Mouse (Mus musculus) layer of hippocampus, adult 2 months (tissue): ENCODE data around the gene Xcl1. TPM values are rescaled to one million over a fixed set of nuclear protein-coding genes. Genes with fewer than 3 reads are reported as not detected.

ENCODE experiments used
- DNase-seq, 2 experiments: peaks; one replicate each; pipeline ENCODE4 v3.0.0; 2022; ENCODE audit warnings: low spot score in 2 of 2
- H3K27ac ChIP-seq: fragments of 200-600 bp; 2 replicates; pipeline ENCODE4 v1.8.1; 2022
- H3K4me3 ChIP-seq: fragments of 200-600 bp; 2 replicates; pipeline ENCODE4 v1.8.1; 2022; ENCODE audit warnings: mild to moderate bottlenecking
- CTCF ChIP-seq: fragments of 200-600 bp; conservative IDR thresholded peaks from 2 replicates; pipeline ENCODE4 v1.8.1; 2022; ENCODE audit warnings: antibody characterized with exemption, mild to moderate bottlenecking, moderate library complexity
- total RNA-seq, 2 experiments: library from RNA; stranded (reverse); gene quantifications; 2 replicates each; pipeline ENCODE4 v1.2.3; 2021

The Xcl1 gene
- total RNA-seq, 2 experiments from 2014 or later: not detected

DNA sequence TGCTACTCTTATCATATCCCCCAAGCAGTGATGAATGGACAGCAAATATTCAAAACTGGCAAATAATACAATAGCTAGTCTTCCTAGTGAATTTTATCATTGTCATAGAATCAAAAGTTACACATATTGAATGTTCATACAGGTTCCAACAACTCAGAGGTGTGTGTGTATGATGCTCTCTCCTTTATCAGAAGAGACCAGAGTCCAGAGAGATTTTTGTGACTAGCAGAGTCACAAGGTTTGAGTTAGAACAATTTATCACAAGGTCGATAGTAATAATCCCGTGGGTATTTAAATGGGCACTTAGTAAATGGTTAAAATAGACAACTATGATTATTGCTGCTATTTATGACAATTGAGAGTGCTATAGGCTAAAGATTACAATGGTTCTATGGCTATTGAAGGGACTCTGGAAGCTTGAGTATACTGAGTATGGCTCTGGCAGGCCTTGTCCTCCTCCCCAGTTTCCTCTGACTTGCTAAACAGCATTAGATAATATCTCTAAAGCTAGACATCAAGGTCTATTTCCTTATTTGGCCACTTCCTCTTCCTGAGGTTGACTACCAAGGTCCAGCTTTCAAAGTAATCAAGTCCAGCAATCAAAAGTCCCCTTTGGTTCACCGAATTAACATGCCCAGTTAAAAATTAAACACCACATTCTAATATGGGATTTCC lies 21.5 kb upstream of the Xcl1 start:
- no peak for TF ChIP-seq CTCF
- Histone ChIP-seq H3K27ac (no peak overlapping the region), H3K4me3 (no peak overlapping the region)
- no peak for DNase-seq

DNA sequence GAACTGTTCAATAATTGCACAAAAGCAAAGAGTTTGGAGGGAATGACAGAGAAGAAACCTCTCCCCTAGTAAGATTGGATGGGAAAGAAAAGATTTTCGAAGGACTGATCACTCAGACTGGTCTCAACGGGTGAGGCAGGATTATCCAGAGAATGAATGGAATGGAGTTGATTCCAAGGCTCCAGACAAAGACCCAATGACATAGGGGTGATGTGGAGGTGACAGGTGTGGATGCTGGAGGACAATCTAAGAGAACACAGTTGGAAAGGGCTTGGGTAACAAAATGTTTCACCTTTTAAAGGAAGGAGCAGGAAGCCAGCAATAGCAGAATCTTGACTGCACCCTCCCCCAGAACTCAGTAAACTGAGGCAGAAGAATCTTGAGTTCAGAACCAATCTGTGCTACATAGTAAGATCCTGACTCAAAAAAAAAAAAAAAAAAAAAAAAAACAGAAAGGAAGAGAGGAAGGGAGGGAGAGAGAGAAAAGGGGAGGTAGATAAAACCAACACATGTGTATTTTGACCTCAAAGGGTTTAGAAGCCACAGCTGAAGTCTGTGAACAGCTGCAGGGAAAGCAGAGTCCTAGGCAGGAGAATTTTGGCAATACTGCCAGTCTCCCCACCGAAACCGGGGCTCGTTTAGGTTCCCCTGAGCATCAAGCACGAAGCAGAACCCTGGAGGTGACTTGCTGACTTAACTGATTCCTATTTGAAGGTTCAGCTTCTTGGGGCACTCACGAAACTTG lies 20.3 kb upstream of the Xcl1 start:
- Histone ChIP-seq H3K4me3 (no peak overlapping the region), H3K27ac (no peak overlapping the region)
- DNase-seq: no peak
- no peak for TF ChIP-seq CTCF

DNA sequence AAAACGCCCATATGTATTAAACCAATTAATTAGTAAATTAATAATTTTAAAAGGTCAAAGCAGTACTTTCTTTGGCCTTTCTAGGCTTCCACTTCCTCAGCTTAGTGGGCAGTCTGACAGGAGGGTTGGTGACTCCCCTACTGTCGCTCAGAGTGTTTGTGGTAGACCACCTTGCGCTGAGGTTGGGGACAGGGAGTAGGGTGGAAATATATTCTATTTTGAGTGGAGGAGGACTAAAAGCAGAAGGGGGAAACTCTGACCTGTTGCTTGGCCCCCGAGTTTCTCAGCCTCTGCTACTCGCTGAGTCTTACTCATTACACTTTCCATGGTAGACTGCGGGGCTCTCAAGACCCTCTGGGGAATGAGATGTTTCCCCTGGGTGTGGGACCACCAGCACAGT lies 18.2 kb upstream of the Xcl1 start:
- TF ChIP-seq CTCF: no peak
- H3K27ac ChIP-seq: no peak overlapping the region
- no peak for DNase-seq
- no peak overlapping the region for H3K4me3 ChIP-seq

DNA sequence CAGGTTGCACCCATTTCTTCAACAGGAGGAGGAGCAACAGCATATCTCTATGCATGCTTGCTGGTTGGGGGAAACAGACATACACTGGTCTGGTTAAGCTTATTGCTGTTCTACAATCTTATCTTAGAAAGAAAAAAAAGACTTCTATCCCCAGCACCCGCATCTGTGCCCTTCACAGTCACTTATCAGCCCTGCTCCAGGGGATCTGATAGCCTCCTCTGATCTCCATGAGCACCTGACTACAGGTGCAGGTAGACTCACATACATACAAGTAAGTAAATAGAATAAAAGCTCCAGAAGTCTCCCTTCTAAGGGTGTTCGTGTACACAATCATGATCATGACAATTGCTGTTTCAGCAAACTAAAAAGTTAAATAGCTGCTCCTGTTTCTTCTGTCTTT lies 733 bp upstream of the Xcl1 start:
- TF ChIP-seq CTCF: no peak
- DNase-seq: no peak

DNA sequence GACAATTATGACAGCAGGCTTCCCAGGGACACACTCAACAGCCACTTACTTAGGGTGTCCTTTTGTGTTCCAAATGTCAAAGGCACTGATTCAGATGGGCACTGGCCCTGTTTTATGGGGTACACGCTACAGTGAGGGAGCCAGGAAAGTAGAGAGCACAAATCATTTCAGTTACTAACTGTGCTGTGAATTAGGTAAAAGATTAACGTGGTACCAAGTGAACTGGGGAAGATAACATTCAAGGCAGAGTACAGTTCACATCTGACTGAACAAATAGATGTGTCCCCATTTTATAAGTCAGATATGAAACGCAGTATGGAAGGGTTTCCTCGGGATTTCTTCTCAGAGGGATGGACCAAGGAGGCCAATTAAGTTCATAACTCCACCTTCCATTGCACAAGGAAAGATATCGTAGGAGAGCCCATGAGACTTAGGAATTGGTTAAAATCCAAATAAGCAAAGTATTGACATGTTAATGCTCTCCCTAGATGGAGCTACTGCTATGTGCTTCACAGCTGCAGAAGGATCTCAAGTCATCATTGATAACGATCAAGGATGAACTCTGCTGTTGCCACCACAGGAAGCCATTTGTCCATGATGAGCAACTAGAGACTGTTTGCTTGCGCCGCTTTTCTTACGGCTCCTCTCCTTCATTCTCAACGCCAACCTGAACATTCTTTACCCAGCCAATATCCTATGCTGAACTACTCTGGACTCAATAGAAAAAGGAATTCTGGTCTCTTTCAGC lies 1.7 kb downstream of the Xcl1 start:
- no peak overlapping the region for H3K4me3 ChIP-seq
- no peak for DNase-seq
- TF ChIP-seq CTCF: no peak
- H3K27ac ChIP-seq: no peak overlapping the region

More for the DNA sequence above, 733 bp upstream of the Xcl1 start:
- Histone ChIP-seq H3K4me3 (no peak overlapping the region), H3K27ac (no peak overlapping the region)

DNA sequence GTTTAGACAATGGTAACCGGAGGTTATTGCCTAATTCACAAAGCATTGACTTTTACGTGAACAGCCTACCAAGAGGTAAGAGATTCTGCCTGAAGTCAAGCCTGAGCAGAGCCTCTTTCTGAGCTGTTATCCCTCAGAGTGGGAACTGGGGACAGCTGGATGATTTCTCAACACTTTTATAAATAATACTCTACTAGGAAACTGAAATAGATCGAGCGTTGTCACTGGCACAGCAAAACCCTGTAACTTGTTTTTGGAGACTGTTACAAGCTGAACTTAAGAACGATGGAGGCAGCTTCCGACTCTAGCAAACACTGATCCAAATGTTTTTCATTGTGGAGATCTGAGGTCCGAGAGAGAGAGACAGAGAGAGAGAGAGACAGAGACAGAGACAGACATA lies 4.2 kb downstream of the Xcl1 start:
- TF ChIP-seq CTCF: no peak
- H3K27ac ChIP-seq: peak overlapping the region; percentile 85
- H3K4me3 ChIP-seq: no peak overlapping the region
- peak; percentile 45 to 54 for DNase-seq

DNA sequence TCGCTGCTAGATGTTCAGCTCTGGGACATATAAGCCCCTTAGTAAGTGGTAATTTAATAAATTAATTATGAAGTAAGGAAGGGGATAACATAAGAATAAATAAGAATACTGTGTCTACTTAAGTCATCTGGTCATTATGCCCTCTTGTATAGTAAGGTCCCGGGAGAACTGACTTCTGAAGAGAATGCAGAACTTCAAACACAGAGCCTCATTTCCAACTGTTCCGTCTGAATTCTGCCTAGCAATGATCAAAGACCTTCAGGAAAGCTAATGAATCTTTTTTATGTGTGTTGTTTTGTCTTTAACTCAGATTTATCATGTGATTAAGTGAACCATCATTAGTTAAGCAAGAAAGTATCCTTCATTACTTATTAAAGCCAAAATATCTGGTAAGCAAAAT lies 5.3 kb downstream of the Xcl1 start:
- Histone ChIP-seq H3K4me3 (no peak overlapping the region), H3K27ac (peak overlapping the region; percentile 85)
- no peak for DNase-seq
- TF ChIP-seq CTCF: no peak

DNA sequence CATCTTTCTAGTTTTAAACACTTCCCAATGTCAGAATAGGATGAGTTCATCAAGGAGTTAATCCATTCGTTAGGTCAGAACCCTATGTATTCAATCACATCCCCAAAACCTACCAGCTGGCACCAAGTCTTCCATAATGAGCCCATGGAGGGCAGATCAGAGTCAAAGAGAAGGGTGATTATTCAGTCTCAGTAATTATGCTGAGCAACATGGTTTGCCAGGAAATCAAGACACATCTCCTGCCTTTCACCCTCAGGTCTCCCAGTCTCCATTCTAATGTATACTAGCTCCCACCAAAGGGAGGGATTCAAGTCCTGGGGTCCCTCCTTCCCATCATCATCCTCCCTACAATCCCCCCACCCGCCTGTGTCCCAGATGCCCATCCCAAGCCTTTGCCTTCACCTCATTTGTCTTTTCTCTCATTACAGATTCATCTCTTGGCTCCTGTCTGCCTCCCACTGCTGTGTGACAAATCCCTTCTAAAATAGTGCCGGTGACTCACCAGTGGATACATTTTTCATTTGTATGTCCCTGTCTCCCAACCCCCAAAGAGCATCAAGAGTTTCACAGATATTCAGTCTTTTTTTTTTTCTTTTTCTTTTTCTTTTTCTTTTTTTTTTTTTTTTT lies 8.7 kb downstream of the Xcl1 start:
- no peak for TF ChIP-seq CTCF
- DNase-seq: peak; percentile 56 to 87
- peak overlapping the region; percentile 85 for H3K27ac ChIP-seq
- no peak overlapping the region for H3K4me3 ChIP-seq

DNA sequence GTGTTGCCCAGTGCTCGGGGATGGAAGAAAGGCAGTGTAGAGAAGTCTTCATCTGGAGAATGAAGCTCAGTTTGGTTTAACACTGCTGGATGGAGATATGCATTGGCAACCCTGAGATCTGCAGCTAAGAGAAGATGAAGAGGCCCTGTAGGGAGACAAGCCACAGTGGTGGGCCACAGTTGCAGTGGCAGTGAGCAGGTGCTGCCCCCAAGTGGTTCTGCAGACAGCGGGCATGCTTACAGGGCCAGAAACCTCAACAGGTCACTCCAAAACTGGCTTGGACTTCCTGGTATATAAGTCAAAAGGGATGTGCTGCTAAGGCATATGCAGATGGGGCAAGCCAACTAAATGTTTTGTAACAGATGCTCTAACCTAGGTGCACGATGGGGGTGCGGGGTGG lies 30.3 kb downstream of the Xcl1 start:
- peak; percentile 41 to 52 for DNase-seq
- no peak overlapping the region for H3K27ac ChIP-seq
- H3K4me3 ChIP-seq: no peak overlapping the region
- TF ChIP-seq CTCF: peak; percentile 80

DNA sequence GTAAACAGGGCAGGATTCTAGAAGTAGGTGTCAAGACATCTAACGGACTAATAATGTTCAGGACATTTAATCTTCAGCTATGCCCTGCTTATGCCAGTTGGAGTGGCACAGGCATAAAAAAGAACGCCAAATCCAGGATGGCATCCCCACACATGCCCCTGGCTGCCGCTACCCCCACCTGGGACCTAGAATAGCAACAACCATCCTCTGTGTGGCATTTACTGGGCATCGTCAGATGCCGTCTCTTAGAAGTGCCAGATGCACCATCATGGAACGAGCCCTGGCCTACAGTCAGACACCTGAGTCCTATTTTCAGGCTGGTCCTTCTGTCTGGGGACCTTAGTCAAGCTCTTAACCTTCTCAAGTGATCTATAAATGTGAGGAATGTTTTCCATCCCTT lies 34.6 kb downstream of the Xcl1 start:
- no peak for DNase-seq
- no peak for TF ChIP-seq CTCF
- Histone ChIP-seq H3K4me3 (no peak overlapping the region), H3K27ac (peak overlapping the region; percentile 67; the same call in 1 of the 2 replicates)

DNA sequence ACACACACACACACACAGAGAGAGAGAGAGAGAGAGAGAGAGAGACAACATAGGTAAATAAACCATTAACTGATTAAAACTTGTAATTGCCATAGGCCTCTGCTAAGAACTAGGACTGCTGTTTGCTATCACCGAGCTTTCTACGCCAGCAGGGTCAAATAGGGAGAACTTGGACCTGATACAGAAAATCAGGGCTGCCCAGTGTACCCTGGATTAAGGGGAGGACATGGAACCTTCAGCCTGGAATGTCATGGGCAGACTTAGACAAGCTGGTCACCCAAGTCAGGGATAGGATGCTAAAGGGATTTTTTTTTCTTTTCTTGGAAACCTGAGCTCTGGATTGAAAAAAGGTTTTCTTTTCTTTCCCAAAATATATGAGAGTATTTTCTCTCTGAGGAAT lies 35.1 kb downstream of the Xcl1 start:
- no peak overlapping the region for H3K4me3 ChIP-seq
- no peak for DNase-seq
- H3K27ac ChIP-seq: peak overlapping the region; percentile 67; the same call in 1 of the 2 replicates
- no peak for TF ChIP-seq CTCF

DNA sequence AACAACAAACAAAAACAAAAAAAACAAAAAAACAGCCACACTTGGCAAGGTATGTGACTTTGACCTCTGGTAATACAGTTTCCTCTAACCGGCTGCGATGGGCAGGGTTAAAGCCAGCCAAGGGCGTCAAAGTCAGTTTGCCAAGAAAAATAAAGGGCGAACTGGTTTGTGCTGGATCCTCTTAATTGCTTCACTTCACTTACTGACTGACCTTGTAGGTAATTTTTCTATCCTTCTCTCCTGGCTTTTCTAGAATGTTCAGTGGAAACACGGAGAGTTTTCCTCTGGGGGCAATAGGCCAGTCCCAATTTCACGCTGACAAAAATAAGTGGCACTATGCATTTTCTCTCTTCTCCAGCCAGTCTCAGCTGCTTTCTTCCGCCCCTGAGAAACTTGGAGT lies 35.8 kb downstream of the Xcl1 start:
- TF ChIP-seq CTCF: no peak
- Histone ChIP-seq H3K4me3 (peak overlapping the region; percentile 61; the same call in 1 of the 2 replicates), H3K27ac (peak overlapping the region; percentile 99)
- no peak for DNase-seq

DNA sequence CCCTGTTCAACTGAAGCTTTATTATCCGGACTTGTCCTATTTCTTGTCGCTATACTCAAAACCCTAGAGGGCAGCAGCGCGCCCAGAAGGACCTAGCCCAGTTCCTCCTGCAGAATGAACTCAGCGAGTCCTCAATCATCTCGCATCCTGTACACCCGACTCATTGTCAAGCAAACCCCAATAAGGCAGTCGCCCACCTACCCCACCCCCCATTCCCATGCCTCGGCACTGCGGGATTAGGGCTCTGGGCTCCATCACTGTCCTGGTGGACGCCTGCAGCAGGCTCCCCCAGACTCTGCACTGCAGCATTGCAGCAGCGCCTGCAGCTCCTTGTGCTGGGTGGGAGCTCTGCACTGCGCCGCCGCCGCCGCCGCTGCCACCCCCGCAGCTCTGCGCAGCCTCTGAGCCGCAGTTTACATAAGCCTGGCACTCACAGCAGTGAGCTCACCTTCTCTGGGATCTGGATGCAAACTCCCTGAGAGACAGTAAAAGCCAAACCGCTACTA lies 36.4 kb downstream of the Xcl1 start:
- H3K4me3 ChIP-seq: peak overlapping the region; percentile 61
- DNase-seq: peak; percentile 75 to 85
- peak overlapping the region; percentile 99 for H3K27ac ChIP-seq
- peak; percentile 79 for TF ChIP-seq CTCF
